Mouse (Mus musculus) liver, embryonic 14.5 days (tissue): ENCODE measurements at regions not wholly inside any gene's neighbourhood (a gene's known extent, or its start where the extent isn't known, plus 50 kb on each side); places are given as distances from the start of the nearest gene placed in this dataset.

Experiments used
- ATAC-seq: fragments of 200-750 bp; cut with Nextera tagmentation; 2 replicates; pipeline ENCODE4 v1.8.0; 2017; ENCODE audit warnings: moderate number of reproducible peaks, mild to moderate bottlenecking, moderate library complexity; ENCODE audit not compliant: insufficient read depth
- DNase-seq, 3 experiments: peaks; one replicate each; pipeline ENCODE4 v3.0.0-alpha.2; 2012 to 2013; ENCODE audit warnings: low read depth in 3 of 3, low spot score in 3 of 3
- H3K27ac ChIP-seq: fragments of 300-500 bp; sonication (generic); 2 replicates; pipeline ENCODE4 v1.5.1; 2014; ENCODE audit warnings: moderate library complexity, mild to moderate bottlenecking, control low read depth, inconsistent platforms
- H3K27me3 ChIP-seq: fragments of 300-500 bp; sonication (generic); 2 replicates; pipeline ENCODE4 v1.6.1; 2014; ENCODE audit warnings: mild to moderate bottlenecking, low read length, moderate library complexity; ENCODE audit not compliant: control insufficient read depth, insufficient read depth
- H3K36me3 ChIP-seq: fragments of 300-500 bp; sonication (generic); replicated peaks from 2 replicates; pipeline ENCODE4 v1.6.1; 2014; ENCODE audit warnings: low read depth; ENCODE audit not compliant: control insufficient read depth, insufficient read depth
- H3K4me1 ChIP-seq, 2 experiments: fragments of 200-500 bp in 1 of 2; fragments of 300-500 bp in 1 of 2; sonication (generic) in 1 of 2; replicated peaks; 2 replicates each; pipeline ENCODE4 v1.6.1; 2012 to 2014; ENCODE audit warnings: antibody characterized with exemption in 1 of 2, inconsistent platforms in 1 of 2, low read length in 1 of 2; ENCODE audit not compliant: control insufficient read depth in 2 of 2, insufficient read depth in 2 of 2
- H3K4me2 ChIP-seq: fragments of 300-500 bp; sonication (generic); 2 replicates; pipeline ENCODE4 v1.6.1; 2014; ENCODE audit warnings: low read depth, mild to moderate bottlenecking, control low read depth, moderate library complexity
- H3K4me3 ChIP-seq, 2 experiments: fragments of 200-500 bp in 1 of 2; fragments of 300-500 bp in 1 of 2; sonication (generic) in 1 of 2; 2 replicates each; pipeline ENCODE4 v1.5.1; 2012 to 2014; ENCODE audit warnings: low read depth in 2 of 2, low read length in 2 of 2, mild to moderate bottlenecking in 2 of 2, control low read depth in 1 of 2, inconsistent platforms in 1 of 2, moderate library complexity in 1 of 2; ENCODE audit not compliant: insufficient read depth in 1 of 2
- H3K9ac ChIP-seq: fragments of 300-500 bp; sonication (generic); replicated peaks from 2 replicates; pipeline ENCODE4 v1.6.1; 2014; ENCODE audit warnings: mild to moderate bottlenecking, control low read depth, moderate library complexity
- H3K9me3 ChIP-seq: fragments of 300-500 bp; sonication (generic); 2 replicates; pipeline ENCODE4 v1.6.1; 2016; ENCODE audit warnings: low read length, mixed read lengths; ENCODE audit not compliant: control insufficient read depth
- CTCF ChIP-seq: IDR thresholded peaks from 2 replicates; pipeline ENCODE4 v1.5.1; 2016; ENCODE audit warnings: antibody characterized with exemption, low read depth, control low read depth
- EP300 ChIP-seq: IDR thresholded peaks from 2 replicates; pipeline ENCODE4 v1.6.1; 2016; ENCODE audit warnings: antibody characterized with exemption, low read depth
- WGBS: fragments of 180-500 bp; shearing (Covaris S2); extraction: QIAGEN DNeasy Blood & Tissue Kit; methylation state at CpG from one replicate; pipeline ENCODE4 v1.1.7; 2014; ENCODE audit not compliant: insufficient replicate concordance; 5-methylcytosine and 5-hydroxymethylcytosine counted together

DNA sequence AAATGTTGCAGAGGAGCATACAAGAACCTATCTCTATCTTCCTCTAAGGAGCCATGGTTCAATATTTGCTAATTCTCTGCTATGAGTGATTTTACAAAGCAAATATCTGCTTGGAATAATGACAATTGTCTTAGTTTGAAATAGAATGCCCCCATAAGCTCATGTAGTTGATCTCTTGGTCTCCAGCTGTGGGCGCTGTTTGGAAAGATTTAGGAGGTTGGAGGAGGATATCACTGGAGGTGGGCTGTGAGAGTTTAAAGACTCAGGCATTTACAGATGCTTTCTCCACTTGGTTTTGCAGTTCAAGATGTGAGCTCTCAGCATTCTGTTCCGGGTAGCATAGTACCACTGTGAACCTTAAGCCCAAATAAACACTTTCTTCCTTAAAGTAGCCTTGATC lies 207.3 kb upstream of the Sptlc3 start:
- no peak for ATAC-seq
- 30% methylated on average over 2 of the region's 2 CpGs for WGBS
- Histone ChIP-seq H3K4me2 (no peak overlapping the region), H3K4me1 (no peaks in the 10 kb centered on the region), H3K27ac (no peak overlapping the region), H3K9me3 (no peaks in the 10 kb centered on the region), H3K36me3 (no peaks in the 10 kb centered on the region), H3K4me3 (no peak overlapping the region), H3K9ac (no peak overlapping the region), H3K27me3 (no peaks in the 10 kb centered on the region)
- TF ChIP-seq CTCF (no peak), EP300 (no peak)
- DNase-seq = no peak

DNA sequence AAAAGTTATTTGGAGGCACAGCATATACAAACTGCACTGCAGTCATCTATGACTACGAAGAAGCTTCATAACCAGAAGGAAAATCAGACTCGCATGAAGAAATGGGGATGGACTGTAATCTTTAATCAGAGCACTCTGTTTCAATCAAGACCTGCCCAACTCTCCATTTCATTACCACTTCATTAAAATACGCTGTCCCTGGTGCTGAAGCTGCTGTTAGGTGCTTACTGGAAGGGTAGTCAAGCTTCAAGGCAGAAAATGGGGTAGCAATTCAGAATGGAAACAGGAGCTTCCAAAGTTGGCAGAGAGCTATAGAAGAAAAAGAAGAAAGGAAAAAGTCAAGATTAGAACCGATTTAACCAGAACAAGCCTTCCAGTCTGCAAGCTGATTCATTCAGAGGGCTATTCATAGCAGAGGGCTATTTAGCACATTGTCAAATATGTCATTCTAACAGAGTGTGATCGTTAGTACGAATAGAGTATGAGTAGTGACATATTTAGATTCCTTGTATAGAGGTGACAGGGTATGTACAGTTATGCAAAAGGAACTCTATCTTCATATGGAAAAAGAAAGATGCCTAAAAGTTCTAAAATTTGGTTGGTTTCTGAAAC lies 195.1 kb upstream of the Sptlc3 start:
- Histone ChIP-seq H3K27ac (no peak overlapping the region), H3K27me3 (no peaks in the 10 kb centered on the region), H3K9ac (no peak overlapping the region), H3K4me1 (no peaks in the 10 kb centered on the region), H3K4me3 (no peak overlapping the region), H3K9me3 (no peaks in the 10 kb centered on the region), H3K4me2 (no peak overlapping the region), H3K36me3 (no peaks in the 10 kb centered on the region)
- WGBS = 43% methylated on average over 6 of the region's 6 CpGs
- no peak for DNase-seq
- no peak for ATAC-seq
- TF ChIP-seq EP300 (no peak), CTCF (no peak)

DNA sequence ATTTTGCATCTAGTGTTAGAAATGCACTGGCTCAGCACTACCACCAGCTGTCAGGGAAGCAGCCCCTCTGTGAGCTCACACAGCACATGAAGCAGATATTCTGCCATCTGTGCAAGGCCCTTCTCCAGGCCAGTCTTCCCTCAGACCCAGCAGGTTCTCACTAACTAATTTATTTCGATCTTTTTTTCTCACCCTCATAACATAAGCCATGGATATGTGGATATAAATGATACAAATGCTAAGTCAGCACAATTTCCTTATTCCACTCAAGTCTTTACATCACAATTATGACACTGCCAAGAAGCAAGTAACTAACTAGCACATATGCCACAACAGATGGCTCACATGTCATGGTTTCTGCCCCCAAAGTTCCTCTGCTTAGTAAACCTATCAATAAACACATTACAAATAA lies 182.3 kb upstream of the Sptlc3 start:
- Histone ChIP-seq H3K27me3 (no peaks in the 10 kb centered on the region), H3K4me1 (no peaks in the 10 kb centered on the region), H3K36me3 (no peaks in the 10 kb centered on the region), H3K9ac (no peak overlapping the region), H3K4me3 (no peak overlapping the region), H3K27ac (no peak overlapping the region), H3K4me2 (no peak overlapping the region), H3K9me3 (no peaks in the 10 kb centered on the region)
- DNase-seq (no peak), ATAC-seq (no peak)
- TF ChIP-seq EP300 (no peak), CTCF (no peak)
- 55% methylated on average over 1 of the region's 1 CpGs for WGBS

DNA sequence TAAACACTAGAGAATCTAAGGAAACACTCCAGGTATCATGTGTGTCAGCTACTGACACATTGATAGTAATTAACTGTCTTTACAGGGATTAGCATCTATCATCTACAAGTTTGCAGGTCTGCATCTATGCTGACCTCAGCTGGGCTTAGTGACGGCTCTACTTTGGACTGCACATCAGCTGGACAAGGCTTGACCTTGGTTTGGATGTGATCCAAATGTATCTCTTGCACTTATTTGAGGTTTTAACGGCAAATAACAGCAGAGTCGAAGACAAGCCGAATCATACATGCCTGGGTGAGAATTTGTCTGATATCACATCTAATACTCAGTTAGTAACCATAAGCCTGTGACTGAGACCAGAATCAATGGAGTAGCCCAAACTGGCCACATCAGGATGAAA lies 181.7 kb upstream of the Sptlc3 start:
- TF ChIP-seq CTCF (no peak), EP300 (no peak)
- Histone ChIP-seq H3K36me3 (no peaks in the 10 kb centered on the region), H3K4me2 (no peak overlapping the region), H3K9me3 (no peaks in the 10 kb centered on the region), H3K4me1 (no peaks in the 10 kb centered on the region), H3K9ac (no peak overlapping the region), H3K27me3 (no peaks in the 10 kb centered on the region), H3K27ac (no peak overlapping the region), H3K4me3 (no peak overlapping the region)
- no peak for DNase-seq
- WGBS = 54% methylated on average over 4 of the region's 4 CpGs
- no peak for ATAC-seq

DNA sequence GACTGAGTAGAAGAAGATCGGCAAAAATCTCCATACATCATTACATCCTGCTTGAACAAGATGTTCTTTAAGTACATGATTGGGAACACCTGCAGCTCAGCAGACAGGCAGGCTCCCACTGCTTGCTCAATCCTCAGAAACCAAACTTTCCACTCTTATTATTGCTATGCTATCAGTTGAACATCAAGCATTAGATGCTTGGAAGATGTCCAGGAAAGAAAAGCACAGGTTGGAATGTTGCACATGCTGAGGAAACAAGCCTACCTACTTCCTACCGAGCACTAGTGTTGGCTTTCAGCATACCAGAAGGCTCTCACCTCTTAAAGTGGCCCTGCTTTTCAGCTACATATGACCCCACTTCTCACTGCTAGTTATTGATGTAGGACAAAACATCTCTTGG lies 171.2 kb upstream of the Sptlc3 start:
- WGBS = 50% methylated on average over 2 of the region's 2 CpGs
- Histone ChIP-seq H3K4me2 (no peak overlapping the region), H3K4me1 (no peaks in the 10 kb centered on the region), H3K27ac (no peak overlapping the region), H3K4me3 (no peak overlapping the region), H3K36me3 (no peaks in the 10 kb centered on the region), H3K27me3 (no peaks in the 10 kb centered on the region), H3K9me3 (no peaks in the 10 kb centered on the region), H3K9ac (no peak overlapping the region)
- ATAC-seq (no peak), DNase-seq (no peak)
- TF ChIP-seq CTCF = no peak
- TF ChIP-seq EP300 = no peak
